Mouse (Mus musculus): Measurements from ENCODE around the gene Ogt.

Gene Ogt

DNA sequence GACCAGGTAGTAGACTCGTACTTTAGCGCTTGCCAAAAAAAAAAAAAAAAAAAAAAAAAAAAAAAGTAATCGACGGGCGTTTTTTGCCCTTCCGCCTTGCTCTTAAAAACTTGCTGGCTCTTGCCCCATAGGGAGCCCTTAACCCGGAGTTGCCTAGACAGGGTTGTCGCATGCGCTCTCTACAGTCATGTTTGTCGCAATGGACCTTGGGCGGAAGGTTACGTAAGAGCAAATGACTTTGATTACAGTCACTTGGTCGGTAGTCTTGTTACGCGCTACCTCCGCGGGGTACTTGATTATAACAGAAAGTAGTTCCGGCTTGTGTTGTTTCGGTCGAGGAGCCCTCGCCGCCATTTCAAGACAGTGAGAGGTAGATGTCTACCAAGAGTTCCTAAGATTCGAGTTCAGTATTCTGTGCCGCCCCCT is at the start of gene Ogt:
TSS of gene Ogt (plus strand) at position 320 of the 426 bp plus-strand sequence.
- peak; percentile 89 for DNase-seq

DNA sequence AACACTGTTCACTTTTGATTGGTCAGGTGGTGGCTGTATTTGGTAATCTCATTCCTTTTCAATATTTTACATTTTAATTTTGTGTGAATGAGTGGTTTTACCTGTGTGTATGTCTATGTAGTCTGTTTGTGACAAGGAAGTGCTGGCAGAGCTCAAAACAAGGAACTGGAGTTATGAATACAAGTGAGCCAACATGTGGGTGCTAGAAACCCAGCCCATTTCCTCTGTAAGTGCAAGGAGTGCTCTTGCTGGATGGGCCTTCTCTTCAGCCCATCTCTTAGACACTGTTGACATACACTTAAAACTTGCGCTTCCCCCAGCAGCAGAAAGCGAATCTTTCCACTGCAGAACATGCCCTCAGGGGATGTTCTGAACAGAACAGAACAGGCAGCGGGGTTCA is 23.7 kb upstream of the Ogt start:
- no peak for DNase-seq

DNA sequence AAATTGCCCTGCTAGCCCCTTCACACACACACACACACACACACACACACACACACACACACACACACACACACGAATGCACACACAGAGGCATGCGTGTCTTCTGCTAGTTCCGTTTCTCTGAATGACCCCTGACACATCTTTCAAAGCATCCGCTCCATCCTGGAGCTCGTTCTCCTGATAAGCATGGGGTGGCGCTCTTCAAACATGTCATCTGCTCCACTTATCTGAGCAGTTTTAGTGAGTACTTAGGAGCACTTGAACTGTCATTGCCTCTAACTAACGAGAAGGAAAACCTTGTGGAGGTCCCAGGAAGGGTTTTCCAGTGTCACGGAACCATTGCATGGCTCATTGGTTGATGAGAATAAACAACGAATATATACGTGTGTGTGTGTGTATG is 22.0 kb upstream of the Ogt start:
- no peak for DNase-seq

- no peak for DNase-seq
These were observed 19.5 kb upstream of the Ogt start for GRCm38 (mm10) chrX:101620317-101620716.

DNA sequence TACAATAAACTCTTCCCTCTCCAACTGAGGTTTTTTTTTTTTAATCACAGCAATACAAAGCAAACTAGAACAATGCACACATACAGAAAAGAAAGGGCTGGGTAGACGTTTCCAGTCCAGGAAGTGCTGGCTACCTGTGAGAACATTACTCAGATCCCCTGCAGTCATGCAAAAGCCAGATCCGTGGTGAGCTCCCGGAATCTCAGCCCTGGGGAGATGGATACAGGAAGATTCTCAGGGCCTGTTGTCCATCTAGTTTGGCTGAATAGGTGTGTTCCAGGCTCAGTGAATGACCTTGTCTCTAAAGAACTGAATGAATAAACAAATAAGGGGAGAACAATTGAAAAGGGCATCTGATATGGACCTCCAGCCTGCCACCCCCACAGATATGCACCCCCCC is 17.3 kb upstream of the Ogt start:
- DNase-seq = no peak

DNA sequence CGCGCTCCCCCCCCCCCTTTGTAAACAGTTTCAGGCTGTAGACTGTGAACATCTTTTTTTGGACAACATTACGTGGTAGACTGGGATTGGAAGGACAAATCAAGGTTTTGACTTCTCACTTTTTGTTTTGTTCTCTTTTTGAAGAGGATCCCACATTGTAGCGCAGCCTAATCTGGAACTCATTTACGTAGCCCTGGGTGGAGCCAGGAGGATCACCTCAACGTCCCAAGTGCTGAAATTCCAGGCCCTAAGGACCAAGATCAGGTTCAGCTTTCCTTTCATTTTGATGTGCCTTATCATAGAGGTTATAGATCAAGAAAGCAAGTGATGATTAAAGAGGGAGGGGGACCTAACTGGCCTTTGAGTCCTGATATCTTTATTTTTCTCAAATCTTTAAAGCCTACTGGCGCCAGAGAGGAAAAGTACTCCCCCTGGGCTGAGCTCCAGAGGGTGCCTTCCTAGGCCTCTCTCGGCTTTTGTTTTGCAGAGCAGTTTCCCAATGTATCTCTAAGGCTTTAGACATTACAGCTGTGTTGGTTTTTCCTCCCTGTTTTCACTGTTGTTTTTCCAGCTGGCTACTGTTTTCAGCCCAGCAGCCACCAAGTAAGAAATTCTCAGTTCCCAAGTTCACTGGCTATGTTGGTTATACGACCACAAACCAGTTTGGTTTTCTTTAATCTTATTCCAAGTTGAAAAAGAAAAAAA is 2.9 kb upstream of the Ogt start:
- no peak for DNase-seq

DNA sequence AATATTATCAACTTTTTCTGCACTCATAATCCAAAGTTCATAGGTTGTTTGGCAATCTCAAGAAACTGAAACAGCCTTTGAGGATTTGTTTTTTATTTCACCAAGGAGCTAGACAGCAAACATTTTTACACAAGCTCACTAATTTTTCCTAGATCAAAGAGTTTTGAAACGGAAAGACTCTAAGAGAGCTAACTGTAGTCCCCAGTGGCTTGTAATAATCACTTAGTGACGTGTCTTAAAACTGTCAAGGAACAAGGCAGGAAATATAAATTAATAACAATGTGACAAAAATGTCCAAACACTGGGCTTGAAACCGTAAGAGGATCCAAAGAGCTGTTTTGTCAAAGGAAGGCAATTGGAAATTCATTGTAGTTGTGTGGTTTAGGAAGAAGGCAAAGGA is 1.0 kb upstream of the Ogt start:
- no peak for DNase-seq

- DNase-seq = no peak
These were observed 554 bp upstream of the Ogt start for GRCm38 (mm10) chrX:101639306-101639705.

- peak; percentile 79 for DNase-seq
These were observed 617 bp downstream of the Ogt start for GRCm38 (mm10) chrX:101640194-101641160.

GRCm38 (mm10) chrX:101641161-101641530 is 1.3 kb downstream of the Ogt start:
- peak; percentile 8 for DNase-seq

DNA sequence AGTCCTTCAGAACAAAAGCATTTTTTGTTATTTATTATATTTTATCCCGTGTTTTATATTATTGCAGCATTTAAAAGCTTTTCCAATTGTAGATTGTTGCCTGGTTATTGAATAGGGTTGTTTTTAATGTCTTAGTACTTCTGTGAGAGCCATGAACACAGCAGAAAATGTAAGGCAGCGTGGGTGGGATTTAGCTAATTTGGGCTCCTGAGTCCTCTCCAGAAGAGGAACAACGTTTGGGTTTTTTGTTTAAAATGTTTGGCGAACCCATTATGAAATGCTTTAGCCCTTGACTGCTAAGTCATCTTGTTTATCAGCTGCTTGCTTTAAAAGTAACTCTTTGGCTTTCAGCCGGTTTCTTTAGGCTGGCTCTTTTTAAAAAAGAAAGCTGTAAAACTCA is 2.2 kb downstream of the Ogt start:
- no peak for DNase-seq

- DNase-seq = no peak
These were observed 5.4 kb downstream of the Ogt start for GRCm38 (mm10) chrX:101645286-101645685.

- DNase-seq = peak; percentile 47
These were observed 6.8 kb downstream of the Ogt start for GRCm38 (mm10) chrX:101646621-101647020.

DNA sequence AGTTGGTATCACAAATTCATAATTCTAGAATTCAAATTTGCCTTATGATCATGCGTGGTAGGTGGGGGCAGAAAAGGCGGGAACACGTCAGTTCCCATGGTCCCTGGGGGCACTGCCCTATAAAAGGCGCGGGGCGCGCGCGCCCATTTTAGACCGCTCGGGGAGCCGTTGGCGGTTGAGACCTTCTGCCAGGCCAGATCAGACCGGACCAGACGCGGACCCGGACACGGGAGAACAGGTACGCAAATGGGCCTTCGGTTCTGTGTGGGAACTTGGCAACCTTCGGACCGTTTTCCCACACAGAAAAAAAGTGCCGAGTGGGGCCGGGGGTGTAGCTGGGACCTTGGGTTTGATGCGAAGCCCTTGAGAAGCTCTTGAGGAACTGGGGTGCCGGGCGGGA is 55.8 kb downstream of the Ogt start:
- DNase-seq = no peak

DNA sequence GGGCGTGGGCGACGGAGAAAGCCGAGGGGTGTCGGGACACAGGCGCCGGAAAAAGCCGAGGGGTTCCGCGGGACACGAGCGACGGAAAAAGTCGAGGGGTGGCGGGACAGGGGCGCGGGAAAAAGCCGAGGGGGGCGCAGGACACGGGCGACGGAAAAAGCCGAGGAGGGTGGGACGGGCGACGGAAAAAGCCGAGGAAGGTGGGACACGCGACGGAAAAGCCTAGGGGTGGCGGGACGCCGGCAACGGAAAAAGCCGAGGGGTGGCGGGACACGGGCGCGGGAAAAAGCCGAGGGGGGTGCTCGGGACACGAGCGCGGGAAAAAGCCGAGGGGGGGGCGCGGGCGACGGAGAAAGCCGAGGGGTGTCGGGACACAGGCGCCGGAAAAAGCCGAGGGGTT is 57.7 kb downstream of the Ogt start:
- DNase-seq = no peak

DNA sequence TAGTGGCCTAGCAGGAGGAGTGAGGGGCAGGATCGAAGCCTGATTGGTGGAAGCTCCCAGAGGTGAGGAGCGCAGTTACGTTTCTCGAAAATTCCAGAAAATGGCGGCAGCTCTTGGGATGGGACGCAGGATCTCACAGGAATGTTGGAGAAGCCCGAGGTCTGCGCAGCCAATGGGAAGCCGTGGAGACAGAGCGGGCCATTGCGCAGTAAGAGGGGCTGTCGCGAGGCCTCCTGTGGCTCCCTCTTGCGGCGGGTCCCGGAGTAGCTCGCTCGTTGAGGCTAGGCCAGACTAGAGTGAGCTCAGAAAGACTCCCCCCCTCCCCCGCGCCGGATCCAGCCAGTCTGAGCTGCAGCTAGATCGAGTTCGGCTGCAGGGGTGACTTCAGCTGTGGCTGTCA is 58.4 kb downstream of the Ogt start:
- DNase-seq = peak; percentile 20

GRCm38 (mm10) chrX:101705111-101705510 is 65.3 kb downstream of the Ogt start:
- no peak for DNase-seq

DNA sequence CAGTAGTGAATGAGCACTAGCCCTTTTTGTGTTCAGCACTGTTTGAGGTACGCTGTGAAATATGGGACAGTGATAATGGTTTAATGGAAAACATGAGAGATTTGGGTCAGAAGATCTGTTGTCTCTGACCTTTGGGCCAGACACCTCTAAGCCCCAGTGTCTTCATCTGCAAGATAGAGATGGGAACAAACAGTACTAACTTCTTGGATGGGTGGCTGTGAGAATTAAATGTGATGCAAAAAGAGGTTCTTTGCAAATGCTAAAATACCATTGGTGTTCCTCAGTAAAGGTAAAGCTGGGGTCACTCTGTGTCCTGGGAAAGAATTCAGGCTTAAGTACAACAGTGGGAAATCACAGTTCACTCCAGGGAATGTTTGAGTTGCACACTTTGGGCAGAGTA is 80.5 kb downstream of the Ogt start:
- DNase-seq = no peak

DNA sequence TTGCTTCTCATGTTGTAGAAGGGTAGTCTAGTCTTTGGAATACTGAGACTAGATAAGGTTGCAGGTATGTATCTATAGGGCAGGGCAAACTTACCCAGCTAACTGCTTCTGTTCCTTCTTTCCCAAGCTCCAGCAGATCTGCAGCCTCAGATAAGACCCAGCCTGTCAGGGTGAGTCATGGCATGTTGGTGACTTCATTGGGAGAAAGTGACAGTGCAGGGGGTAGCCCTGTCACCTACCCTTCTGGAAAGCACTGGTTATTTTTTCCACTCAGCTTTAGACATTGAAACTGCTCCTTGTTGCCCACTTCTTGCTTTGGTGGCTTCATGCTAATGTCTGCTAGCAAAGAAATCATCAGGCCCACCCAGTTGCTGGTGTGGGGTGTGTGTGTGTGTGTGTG is 90.2 kb downstream of the Ogt start:
- no peak for DNase-seq

DNA sequence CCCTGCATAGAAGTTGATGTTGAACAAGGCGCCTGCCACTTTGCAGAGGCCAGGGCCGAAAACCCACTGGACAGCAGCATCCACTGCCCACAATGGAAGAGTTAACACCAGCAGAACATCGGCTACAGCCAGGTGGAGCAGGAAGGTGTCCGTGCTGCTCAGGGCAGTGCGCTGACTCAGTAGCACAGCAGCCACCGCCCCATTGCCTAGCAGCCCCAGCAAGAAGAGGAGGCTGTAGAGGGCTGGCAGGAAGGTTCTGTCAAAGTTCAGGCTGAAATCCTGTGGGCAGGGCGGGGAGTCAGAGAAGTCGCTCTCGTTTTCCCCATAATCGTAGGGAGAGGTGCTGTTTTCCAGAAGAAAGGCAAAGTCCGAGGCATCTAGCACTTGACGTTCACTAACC is 92.8 kb downstream of the Ogt start:
- DNase-seq = no peak

- no peak for DNase-seq
These were observed 93.4 kb downstream of the Ogt start for GRCm38 (mm10) chrX:101733288-101733687.

GRCm38 (mm10) chrX:101733828-101734319 is 94.0 kb downstream of the Ogt start, which contains the start of gene Cxcr3:
Gene Cxcr3 (minus strand): TSS chrX:101734269.
- DNase-seq = peak; percentile 9

Data from liver (tissue).